Mouse (Mus musculus): ENCODE results near the gene Arid3a.

Gene Arid3a

DNA sequence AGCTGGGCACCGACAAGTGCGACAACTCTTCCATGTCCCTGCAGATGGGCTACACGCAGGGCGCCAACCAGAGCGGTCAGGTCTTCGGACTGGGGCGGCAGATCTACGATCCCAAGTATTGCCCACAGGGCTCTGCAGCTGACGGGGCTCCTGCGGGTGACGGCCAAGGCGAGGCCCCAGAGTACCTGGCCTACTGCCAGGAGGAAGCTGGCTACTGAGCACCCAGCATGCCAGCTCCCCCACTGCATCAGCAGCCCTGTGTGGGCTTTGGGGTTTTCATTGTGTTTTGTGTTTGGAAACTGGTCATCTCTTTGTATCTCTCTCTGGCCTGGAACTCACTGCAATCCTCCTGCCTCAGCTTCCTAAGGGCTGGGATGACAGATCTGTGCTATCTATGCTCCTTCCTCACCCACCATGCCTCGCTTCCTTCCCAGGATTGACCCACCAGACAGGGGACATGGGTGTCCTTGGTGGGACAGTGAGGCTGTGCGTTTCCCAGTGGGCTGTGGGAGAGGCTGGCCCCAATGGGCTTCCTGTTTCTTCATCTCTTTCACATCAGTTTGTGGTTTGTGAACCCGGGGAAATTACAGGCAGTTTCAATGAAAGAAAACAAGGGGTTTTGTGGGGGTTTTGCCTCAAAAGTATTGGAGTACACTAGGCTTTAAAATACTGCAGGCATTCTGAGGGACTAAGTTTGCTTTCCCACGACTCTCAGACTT, 67.7 kb downstream of the Arid3a start:
- DNase-seq (ENCODE audit: low spot score in 2 of 2) = peak; percentile 50 to 55

- no peak for DNase-seq (ENCODE audit: low spot score in 2 of 2)
Measured at GRCm38 (mm10) chr10:79995636-79996035, 68.8 kb downstream of the Arid3a start.

DNA sequence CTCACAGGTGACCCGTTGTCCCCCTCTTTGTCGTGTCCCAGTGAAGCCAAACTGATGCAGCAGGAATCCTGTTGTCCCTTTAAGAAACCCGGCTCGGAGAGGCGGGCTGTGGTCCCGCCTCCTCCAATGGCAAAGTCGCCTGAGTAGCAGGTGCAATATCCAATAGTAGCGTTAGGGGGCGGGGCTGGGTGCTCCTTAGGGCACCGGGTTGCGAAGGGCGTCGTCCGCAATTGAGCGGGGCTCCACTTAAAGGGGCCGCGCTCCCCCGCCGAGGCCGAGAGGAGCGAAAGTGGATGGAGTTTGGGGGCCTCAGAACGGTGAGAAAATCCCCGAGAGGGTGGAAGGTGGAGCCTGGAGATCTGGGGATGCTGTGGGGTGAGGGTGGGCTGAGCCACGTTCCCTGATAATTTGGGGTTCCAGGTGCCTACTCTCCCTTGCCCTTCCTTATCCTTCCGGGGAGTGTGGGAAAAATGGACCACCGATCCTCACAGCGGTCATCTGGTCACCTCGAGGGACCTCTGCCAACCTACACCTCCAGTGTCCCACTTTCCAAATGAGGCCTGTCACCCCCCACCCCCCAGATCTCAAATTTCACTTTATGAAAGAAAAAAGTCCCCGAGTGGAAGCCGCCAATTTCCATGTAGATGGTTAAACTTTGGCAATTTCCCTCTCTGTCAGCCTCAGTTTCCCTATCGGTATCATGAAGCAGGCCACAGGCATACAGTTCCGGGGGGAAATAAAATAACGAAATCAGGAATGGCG, 69.6 kb downstream of the Arid3a start, which contains the start of gene Abca7:
Gene Abca7, plus strand, starts transcription at position 223 of the 762 bp plus-strand sequence.
- peak; percentile 96 for DNase-seq (ENCODE audit: low spot score in 2 of 2)

GRCm38 (mm10) chr10:79997034-79997760, 70.4 kb downstream of the Arid3a start:
- DNase-seq (ENCODE audit: low spot score in 2 of 2) = peak; percentile 67 to 78

DNA sequence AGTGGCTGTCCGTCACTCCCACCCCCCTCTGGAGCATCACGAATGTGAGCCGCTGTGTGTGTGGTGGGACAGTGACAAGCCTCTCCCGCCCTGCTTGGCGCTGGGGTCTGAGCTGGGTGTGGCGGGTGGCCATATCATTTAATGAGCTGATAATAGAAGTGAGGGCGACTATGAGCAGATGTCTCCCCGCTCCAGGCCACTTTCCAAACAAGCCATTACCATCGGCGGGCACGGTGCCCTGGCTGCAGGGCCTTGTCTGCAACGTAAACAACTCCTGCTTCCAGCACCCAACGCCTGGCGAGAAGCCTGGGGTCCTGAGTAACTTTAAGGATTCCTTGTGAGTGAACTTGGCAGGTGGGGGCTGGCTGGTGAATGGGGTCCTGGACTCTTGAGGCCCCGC, 71.0 kb downstream of the Arid3a start:
- DNase-seq (ENCODE audit: low spot score in 2 of 2) = no peak

DNA sequence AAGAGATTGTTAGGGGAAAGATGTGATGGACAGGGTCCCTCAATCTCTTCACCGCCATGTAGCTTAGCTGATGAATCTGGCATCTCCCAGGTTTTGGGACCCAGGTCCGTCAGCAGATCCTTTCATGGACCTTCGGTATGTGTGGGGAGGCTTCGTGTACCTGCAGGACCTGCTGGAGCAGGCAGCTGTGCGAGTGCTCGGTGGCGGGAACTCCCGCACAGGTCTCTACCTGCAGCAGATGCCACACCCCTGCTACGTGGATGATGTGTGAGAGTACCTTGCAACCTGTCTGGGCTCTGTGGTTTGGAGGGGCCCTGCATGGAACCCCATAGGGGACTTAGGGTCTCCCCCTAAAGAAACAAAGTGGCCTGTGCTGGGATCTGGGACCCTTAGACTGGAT, 75.1 kb downstream of the Arid3a start:
- no peak for DNase-seq (ENCODE audit: low spot score in 2 of 2)

DNA sequence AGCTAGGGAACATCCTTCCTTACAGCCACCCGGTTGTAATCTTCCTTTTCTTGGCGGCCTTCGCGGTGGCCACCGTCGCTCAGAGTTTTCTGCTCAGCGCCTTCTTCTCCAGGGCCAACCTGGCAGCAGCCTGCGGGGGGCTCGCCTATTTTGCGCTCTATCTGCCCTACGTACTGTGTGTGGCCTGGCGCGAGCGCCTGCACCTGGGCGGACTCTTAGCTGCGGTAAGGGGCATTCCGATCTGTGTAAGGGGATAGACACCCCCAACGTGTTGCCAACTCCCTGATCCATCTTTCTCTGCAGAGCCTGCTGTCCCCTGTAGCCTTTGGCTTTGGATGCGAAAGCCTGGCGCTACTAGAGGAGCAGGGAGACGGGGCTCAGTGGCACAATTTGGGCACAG, 76.0 kb downstream of the Arid3a start:
- no peak for DNase-seq (ENCODE audit: low spot score in 2 of 2)

DNA sequence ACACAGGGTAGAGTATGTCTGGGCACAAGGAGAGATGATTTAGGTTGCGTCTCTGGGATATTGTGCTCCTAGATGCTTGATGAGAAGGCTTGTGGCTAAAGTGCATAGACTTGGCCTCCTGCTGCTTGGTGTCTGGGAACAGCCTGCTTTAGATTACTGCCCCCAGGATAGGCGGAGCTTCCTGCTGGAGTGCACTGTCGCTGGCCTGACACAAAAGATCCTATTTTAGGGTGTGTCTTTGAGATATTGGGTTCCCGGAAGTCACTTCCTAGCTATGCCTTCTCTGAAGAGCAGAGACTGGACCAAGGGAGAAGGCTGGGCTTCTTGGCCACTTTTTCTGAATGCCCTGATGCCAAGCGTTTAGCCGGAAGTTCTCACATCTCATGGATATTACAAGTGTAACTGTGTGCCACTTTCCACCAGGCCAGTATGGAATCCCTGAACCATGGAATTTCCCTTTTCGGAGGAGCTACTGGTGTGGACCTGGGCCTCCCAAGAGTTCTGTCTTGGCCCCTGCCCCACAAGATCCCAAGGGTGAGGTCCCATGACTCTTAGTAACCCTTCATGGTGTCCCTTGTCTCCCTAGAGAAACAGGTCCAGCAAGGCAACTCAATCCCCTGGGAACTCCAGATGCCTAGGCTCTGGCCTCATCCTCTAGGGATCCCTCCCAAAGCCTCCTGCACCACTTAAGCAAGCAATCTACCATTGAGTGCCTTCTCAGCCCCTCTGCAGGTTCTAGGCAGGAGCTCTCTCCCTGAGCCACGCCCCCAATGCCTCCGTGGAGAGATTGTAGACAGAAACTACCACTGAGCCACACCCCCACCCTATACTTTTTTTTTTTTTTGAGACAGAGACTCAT, 76.8 kb downstream of the Arid3a start:
- no peak for DNase-seq (ENCODE audit: low spot score in 2 of 2)

- DNase-seq (ENCODE audit: low spot score in 2 of 2) = no peak
Measured at GRCm38 (mm10) chr10:80004233-80004705, 77.4 kb downstream of the Arid3a start.

Data from spleen, postnatal 36 days (tissue).